In the genomic region with DNA sequence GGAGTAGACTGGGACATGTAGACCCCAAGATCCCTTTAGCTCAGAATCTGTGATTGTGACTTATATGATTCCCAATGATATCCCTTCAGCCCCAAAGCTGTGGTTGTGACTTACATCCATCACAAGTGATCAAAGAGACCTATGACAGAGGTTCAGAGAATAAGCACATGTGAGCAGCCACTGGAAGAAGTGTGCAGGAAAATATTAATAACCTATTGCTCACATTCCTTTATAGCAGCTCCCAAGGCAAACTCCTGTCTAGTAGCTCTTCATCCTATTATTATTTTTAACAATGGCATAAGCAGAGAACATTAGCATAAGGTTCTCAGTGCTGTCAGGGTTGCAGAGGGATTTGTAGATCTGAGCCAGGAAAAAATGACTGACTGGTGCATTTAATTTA, we compare ENCODE assay signal across 20 mouse cellular contexts.
DNase-seq lines count a peak whose midpoint lies in the region; ATAC-seq and TF ChIP-seq lines count a peak whose summit lies in the region.
"Had no signal": no experiment of that assay in that cellular context is flagged by ENCODE, and none has a peak within 500 bp of the region (broad histone marks: within the 10 kb centered on the region; RNA-seq: fewer than 3 reads in every experiment).

No protein-coding gene starts in this region.

- H3K4me3 ChIP-seq in layer of hippocampus, adult 2 months: no peak overlapping the region
- H3K4me3 ChIP-seq in neural tube, embryonic 14.5 days (ENCODE audit: low read depth, low read length): no peak overlapping the region
- no peak overlapping the region for H3K4me3 ChIP-seq in midbrain, embryonic 13.5 days (replicated peaks)
- no peak overlapping the region for H3K4me3 ChIP-seq in midbrain, postnatal 0 days (ENCODE audit: low read depth, low read length)
- H3K4me3 ChIP-seq: embryonic facial prominence, embryonic 13.5 days; forebrain, embryonic 13.5 days; heart, embryonic 10.5 days; hindbrain, embryonic 15.5 days had no signal

- H3K4me1 ChIP-seq in neural tube, embryonic 14.5 days (ENCODE audit: control insufficient read depth, insufficient read depth, low read length): no peaks in the 10 kb centered on the region
- H3K4me1 ChIP-seq in midbrain, embryonic 13.5 days (replicated peaks): peaks cover 14% of the 10 kb centered on the region
- H3K4me1 ChIP-seq in midbrain, postnatal 0 days (ENCODE audit: insufficient read depth, low read length): no peaks in the 10 kb centered on the region
- H3K4me1 ChIP-seq: embryonic facial prominence, embryonic 13.5 days; forebrain, embryonic 13.5 days; heart, embryonic 10.5 days had no signal

- no peaks in the 10 kb centered on the region for H3K36me3 ChIP-seq in neural tube, embryonic 14.5 days (ENCODE audit: control insufficient read depth, insufficient read depth, low read length)
- no peaks in the 10 kb centered on the region for H3K36me3 ChIP-seq in midbrain, embryonic 13.5 days
- H3K36me3 ChIP-seq in midbrain, postnatal 0 days (ENCODE audit: insufficient read depth, low read length): no peaks in the 10 kb centered on the region
- H3K36me3 ChIP-seq: embryonic facial prominence, embryonic 13.5 days; heart, embryonic 10.5 days; hindbrain, embryonic 15.5 days had no signal

- peak overlapping the region; percentile 68; the same call in 1 of the 2 replicates for H3K27ac ChIP-seq in layer of hippocampus, adult 2 months
- 0 out of 2 replicates have a peak overlapping the region, but pooled peaks have one; percentile 1 for H3K27ac ChIP-seq in neural tube, embryonic 14.5 days (ENCODE audit: low read depth, low read length)
- 0 out of 2 replicates have a peak overlapping the region, but pooled peaks have one; percentile 35 for H3K27ac ChIP-seq in midbrain, embryonic 13.5 days
- no peak overlapping the region for H3K27ac ChIP-seq in midbrain, postnatal 0 days (ENCODE audit: low read depth, low read length)
- H3K27ac ChIP-seq: embryonic facial prominence, embryonic 13.5 days; forebrain, embryonic 13.5 days; heart, embryonic 10.5 days; hindbrain, embryonic 15.5 days had no signal

- TF ChIP-seq CTCF in layer of hippocampus, adult 2 months (conservative IDR thresholded peaks at IDR 0.05): no peak
- TF ChIP-seq CTCF in midbrain, postnatal 0 days (IDR thresholded peaks at IDR 0.05): no peak

- no peaks in the 10 kb centered on the region for H3K27me3 ChIP-seq in neural tube, embryonic 14.5 days (ENCODE audit: control insufficient read depth, insufficient read depth, low read length)
- H3K27me3 ChIP-seq in midbrain, embryonic 13.5 days: no peaks in the 10 kb centered on the region
- no peaks in the 10 kb centered on the region for H3K27me3 ChIP-seq in midbrain, postnatal 0 days (ENCODE audit: insufficient read depth, low read length)
- H3K27me3 ChIP-seq: embryonic facial prominence, embryonic 13.5 days; forebrain, embryonic 13.5 days; hindbrain, embryonic 15.5 days had no signal

- H3K4me2 ChIP-seq in neural tube, embryonic 14.5 days (ENCODE audit: low read depth, low read length): no peak overlapping the region
- H3K4me2 ChIP-seq in midbrain, embryonic 13.5 days (replicated peaks): no peak overlapping the region
- no peak overlapping the region for H3K4me2 ChIP-seq in midbrain, postnatal 0 days (ENCODE audit: low read depth, low read length, poor library complexity, severe bottlenecking)
- H3K4me2 ChIP-seq: embryonic facial prominence, embryonic 13.5 days; forebrain, embryonic 13.5 days; hindbrain, embryonic 15.5 days had no signal

- no peak overlapping the region for H3K9ac ChIP-seq in neural tube, embryonic 14.5 days (replicated peaks; ENCODE audit: low read depth, low read length)
- H3K9ac ChIP-seq in midbrain, embryonic 13.5 days (replicated peaks): no peak overlapping the region
- H3K9ac ChIP-seq in midbrain, postnatal 0 days (replicated peaks; ENCODE audit: low read length, poor library complexity, severe bottlenecking): no peak overlapping the region
- H3K9ac ChIP-seq: embryonic facial prominence, embryonic 13.5 days; forebrain, embryonic 13.5 days; hindbrain, embryonic 15.5 days had no signal

- DNase-seq in layer of hippocampus, adult 2 months (ENCODE audit: low spot score in 2 of 2): no peak
- DNase-seq in layer of hippocampus, postnatal 36 days: no peak
- no peak for DNase-seq in neural tube, embryonic 10.5 days (ENCODE audit: extremely low spot score, low spot score)
- peak; percentile 2 for DNase-seq in midbrain, postnatal 0 days (ENCODE audit: low spot score)
- DNase-seq in cerebellum, postnatal 4 days (ENCODE audit: low spot score in 2 of 2): no peak
- no peak for DNase-seq in lung, postnatal 36 days
- DNase-seq: adrenal gland, adult 2 months; adrenal gland, postnatal 25 days; cerebellum, adult 11-12 months; cerebellum, adult 9-10 months; cerebellum, postnatal 25 days; gastrocnemius, postnatal 10 days; heart, adult 18-20 months; heart, postnatal 10 days had no signal

- ATAC-seq in neural tube, embryonic 14.5 days (ENCODE audit: low read depth): no peak
- peak; percentile 82 for ATAC-seq in midbrain, embryonic 13.5 days
- peak; percentile 27; the same call in 1 of the 2 replicates for ATAC-seq in midbrain, postnatal 0 days (ENCODE audit: low FRiP score)
- ATAC-seq: forebrain, embryonic 13.5 days had no signal

- no peaks in the 10 kb centered on the region for H3K9me3 ChIP-seq in neural tube, embryonic 14.5 days (ENCODE audit: control insufficient read depth, low read length)
- H3K9me3 ChIP-seq in midbrain, embryonic 13.5 days: no peaks in the 10 kb centered on the region
- H3K9me3 ChIP-seq in midbrain, postnatal 0 days (ENCODE audit: low read length): no peaks in the 10 kb centered on the region
- H3K9me3 ChIP-seq: embryonic facial prominence, embryonic 13.5 days; forebrain, embryonic 13.5 days; heart, embryonic 10.5 days; hindbrain, embryonic 15.5 days had no signal
